Mouse (Mus musculus) myocyte (in vitro differentiated cells): ENCODE results near the gene Pnma5. TPM values are rescaled to one million over a fixed set of nuclear protein-coding genes. Genes with fewer than 3 reads are reported as not detected.

Experiments used
- H3K27me3 ChIP-seq: one replicate; pipeline ENCODE4 v1.6.1; 2011; ENCODE audit not compliant: control insufficient read depth, insufficient read depth, insufficient read length
- H3K36me3 ChIP-seq: one replicate; pipeline ENCODE4 v1.6.1; 2011; ENCODE audit not compliant: control insufficient read depth, insufficient read depth
- H3K4me2 ChIP-seq: one replicate; pipeline ENCODE4 v1.6.1; 2011; ENCODE audit warnings: low read depth, control low read depth
- H3K4me3 ChIP-seq: one replicate; pipeline ENCODE4 v1.5.1; 2011; ENCODE audit warnings: mild to moderate bottlenecking, control low read depth, moderate library complexity
- H3K79me2 ChIP-seq: one replicate; pipeline ENCODE4 v1.6.1; 2011; ENCODE audit not compliant: control insufficient read depth, insufficient read depth
- H3ac ChIP-seq: one replicate; pipeline ENCODE4 v1.6.1; 2011; ENCODE audit not compliant: control insufficient read depth, insufficient read length
- CEBPB ChIP-seq: IDR thresholded peaks from 2 replicates; pipeline ENCODE4 v1.6.1; 2011; ENCODE audit warnings: mild to moderate bottlenecking, moderate library complexity; ENCODE audit not compliant: poor library complexity, insufficient read depth, severe bottlenecking
- E2F4 ChIP-seq: IDR thresholded peaks from one replicate; pipeline ENCODE4 v1.6.1; 2011; ENCODE audit warnings: mild to moderate bottlenecking, control low read depth, moderate library complexity; ENCODE audit not compliant: insufficient read depth
- MAX ChIP-seq: IDR thresholded peaks from one replicate; pipeline ENCODE4 v1.6.1; 2011; ENCODE audit warnings: low read depth, mild to moderate bottlenecking, control low read depth
- MYOD1 ChIP-seq, 3 experiments: IDR thresholded peaks; one replicate each; pipeline ENCODE4 v1.6.1; 2011; ENCODE audit warnings: control low read depth in 2 of 3, low read depth in 2 of 3, mild to moderate bottlenecking in 2 of 3, moderate library complexity in 1 of 3; ENCODE audit not compliant: insufficient read length in 2 of 3, control insufficient read depth in 1 of 3
- MYOG ChIP-seq, 3 experiments: IDR thresholded peaks; one replicate each; pipeline ENCODE4 v1.6.1; 2011; ENCODE audit warnings: control low read depth in 2 of 3, low read depth in 2 of 3, mild to moderate bottlenecking in 2 of 3; ENCODE audit not compliant: insufficient read length in 2 of 3, control insufficient read depth in 1 of 3, insufficient read depth in 1 of 3
- POLR2A ChIP-seq: IDR thresholded peaks from one replicate; pipeline ENCODE4 v1.6.1; 2011; ENCODE audit warnings: low read depth, mild to moderate bottlenecking, control low read depth, moderate library complexity; ENCODE audit not compliant: insufficient read length
- POLR2AphosphoS2 ChIP-seq: IDR thresholded peaks from one replicate; pipeline ENCODE4 v1.6.1; 2011; ENCODE audit warnings: low read depth, control low read depth; ENCODE audit not compliant: insufficient read length
- REST ChIP-seq: IDR thresholded peaks from one replicate; pipeline ENCODE4 v1.6.1; 2011; ENCODE audit warnings: mild to moderate bottlenecking, control low read depth, moderate library complexity; ENCODE audit not compliant: insufficient read depth, insufficient read length
- SRF ChIP-seq: IDR thresholded peaks from one replicate; pipeline ENCODE4 v1.6.1; 2011; ENCODE audit warnings: low read depth; ENCODE audit not compliant: control insufficient read depth, insufficient read length
- TCF12 ChIP-seq: IDR thresholded peaks from one replicate; pipeline ENCODE4 v1.6.1; 2011; ENCODE audit warnings: mild to moderate bottlenecking, control low read depth; ENCODE audit not compliant: poor library complexity, insufficient read depth, severe bottlenecking
- TCF3 ChIP-seq: IDR thresholded peaks from one replicate; pipeline ENCODE4 v1.6.1; 2011; ENCODE audit warnings: low read depth, control low read depth; ENCODE audit not compliant: insufficient read length
- USF1 ChIP-seq: IDR thresholded peaks from one replicate; pipeline ENCODE4 v1.6.1; 2011; ENCODE audit warnings: low read depth, mild to moderate bottlenecking, control low read depth, moderate library complexity
- polyA plus RNA-seq: library from polyadenylated mRNA; unstranded; fragments of >200 nt; fragmentation: generic; extraction: Trizol; gene quantifications from one replicate; pipeline ENCODE4 v1.2.1, GENCODE M21; 2012; ENCODE audit warnings: missing spikeins

Pnma5 gene
- polyA plus RNA-seq, 1 experiment = 0.07 TPM

GRCm38 (mm10) chrX:73062323-73062722 lies 25.4 kb upstream of the Pnma5 start:
- Histone ChIP-seq H3K4me3 (no peak overlapping the region), H3ac (no peak overlapping the region), H3K4me2 (no peak overlapping the region), H3K27me3 (peaks cover 21% of the 10 kb centered on the region), H3K36me3 (no peaks in the 10 kb centered on the region), H3K79me2 (no peaks in the 10 kb centered on the region)
- TF ChIP-seq TCF12 (no peak), CEBPB (no peak), REST (no peak), POLR2AphosphoS2 (no peak), MAX (no peak), USF1 (no peak), E2F4 (no peak), SRF (no peak), MYOG (IDR thresholded peaks at IDR 0.05; ENCODE audit: control insufficient read depth in 1 of 3, insufficient read depth in 1 of 3, insufficient read length in 2 of 3, low read depth in 2 of 3) (no peak), TCF3 (no peak), MYOD1 (IDR thresholded peaks at IDR 0.05; ENCODE audit: control insufficient read depth in 1 of 3, insufficient read length in 2 of 3, low read depth in 2 of 3) (no peak), POLR2A (no peak)

- H3ac ChIP-seq = no peak overlapping the region
- no peak for TF ChIP-seq REST
- TF ChIP-seq POLR2AphosphoS2 = no peak
- TF ChIP-seq CEBPB = no peak
- TF ChIP-seq USF1 = no peak
- no peaks in the 10 kb centered on the region for H3K79me2 ChIP-seq
- no peaks in the 10 kb centered on the region for H3K36me3 ChIP-seq
- H3K27me3 ChIP-seq = peaks cover 21% of the 10 kb centered on the region
- no peak overlapping the region for H3K4me3 ChIP-seq
- no peak overlapping the region for H3K4me2 ChIP-seq
Measured at GRCm38 (mm10) chrX:73061528-73061927, 24.6 kb upstream of the Pnma5 start.

DNA sequence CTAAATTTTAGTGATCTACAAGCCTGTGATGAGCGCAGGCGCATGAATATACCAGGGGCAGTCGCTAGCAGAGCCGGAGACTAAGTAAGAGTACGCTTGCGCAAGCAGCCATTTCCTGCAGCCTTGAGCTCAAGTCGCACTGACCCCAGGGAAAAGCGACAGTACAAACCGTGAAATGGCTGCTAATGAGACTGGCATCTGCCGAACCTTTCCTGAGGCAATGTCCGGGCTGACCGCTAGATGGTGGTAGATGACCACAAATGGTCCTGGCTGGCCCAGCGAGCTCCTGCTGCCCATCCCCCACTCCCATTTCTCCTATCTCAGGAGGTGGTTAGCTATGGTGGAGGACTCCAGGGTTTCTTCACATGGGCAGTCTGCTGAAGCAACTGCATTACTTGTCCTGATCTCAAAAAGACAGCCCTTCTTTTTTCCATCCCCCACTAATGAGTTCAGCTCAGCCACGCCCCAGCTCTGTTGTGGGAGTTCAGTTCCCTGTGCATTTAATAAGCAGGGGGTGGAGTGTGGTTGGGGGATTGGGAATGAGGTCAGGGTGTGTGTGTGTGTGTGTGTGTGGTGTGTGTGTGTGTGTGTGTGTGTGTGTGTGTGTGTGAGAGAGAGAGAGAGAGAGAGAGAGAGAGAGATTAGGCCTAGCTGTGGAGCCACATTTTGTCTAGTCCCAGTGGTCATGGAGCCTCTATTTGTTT lies 17.1 kb upstream of the Pnma5 start:
- H3K4me3 ChIP-seq = no peak overlapping the region
- no peak for TF ChIP-seq TCF3
- TF ChIP-seq TCF12 = no peak
- TF ChIP-seq MYOG (IDR thresholded peaks at IDR 0.05; ENCODE audit: control insufficient read depth in 1 of 3, insufficient read depth in 1 of 3, insufficient read length in 2 of 3, low read depth in 2 of 3) = no peak
- TF ChIP-seq E2F4 = no peak
- no peak for TF ChIP-seq CEBPB

DNA sequence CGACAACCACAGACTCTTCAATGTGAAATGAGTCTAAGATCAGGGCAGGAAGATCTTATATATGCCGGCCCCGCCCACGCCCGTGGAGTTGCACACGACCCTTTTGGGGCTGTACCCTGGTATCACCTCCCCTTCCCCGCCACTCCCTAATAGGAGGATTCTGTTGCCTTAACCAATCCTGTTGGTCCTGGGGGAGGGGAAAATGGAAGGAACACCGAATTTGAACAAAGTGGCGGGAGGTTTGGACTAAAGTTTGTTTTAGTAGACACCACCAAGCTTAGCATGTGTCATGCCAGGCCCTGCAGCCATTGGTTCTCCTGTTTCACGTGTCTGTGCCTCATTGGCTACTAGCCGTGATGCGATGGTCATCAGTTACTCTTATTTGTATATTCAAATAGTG lies 2.8 kb upstream of the Pnma5 start:
- TF ChIP-seq MYOG (IDR thresholded peaks at IDR 0.05; ENCODE audit: control insufficient read depth in 1 of 3, insufficient read depth in 1 of 3, insufficient read length in 2 of 3, low read depth in 2 of 3) (no peak), USF1 (no peak), POLR2AphosphoS2 (no peak), POLR2A (no peak)
- Histone ChIP-seq H3K79me2 (no peaks in the 10 kb centered on the region), H3K4me2 (no peak overlapping the region), H3K4me3 (no peak overlapping the region), H3K36me3 (no peaks in the 10 kb centered on the region), H3K27me3 (no peaks in the 10 kb centered on the region), H3ac (no peak overlapping the region)

More for the DNA sequence above, 17.1 kb upstream of the Pnma5 start:
- H3K36me3 ChIP-seq = no peaks in the 10 kb centered on the region
- H3K4me2 ChIP-seq = peak overlapping the region; percentile 22
- H3K79me2 ChIP-seq = no peaks in the 10 kb centered on the region
- H3ac ChIP-seq = no peak overlapping the region
- no peaks in the 10 kb centered on the region for H3K27me3 ChIP-seq

DNA sequence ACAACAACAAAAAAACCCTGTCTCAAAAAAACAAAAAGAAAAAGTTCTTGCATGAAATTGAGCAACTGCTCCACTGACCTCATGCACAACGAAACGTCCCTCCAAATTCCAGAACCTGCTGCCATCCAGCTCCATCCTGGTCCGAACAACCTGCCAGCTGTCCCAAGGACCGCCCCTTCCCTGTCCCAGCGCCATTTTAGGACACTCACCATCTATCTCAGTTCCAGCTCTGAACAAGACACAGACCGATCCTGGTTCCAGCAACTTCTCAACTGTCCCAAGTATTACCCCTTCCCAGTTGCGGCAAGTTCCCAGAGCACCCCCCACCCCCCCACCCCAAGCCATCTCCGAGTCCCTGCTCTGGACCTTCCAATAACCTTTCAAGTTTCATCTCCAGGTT lies 1.9 kb upstream of the Pnma5 start:
- Histone ChIP-seq H3ac (no peak overlapping the region), H3K79me2 (no peaks in the 10 kb centered on the region), H3K4me3 (no peak overlapping the region), H3K4me2 (no peak overlapping the region), H3K36me3 (no peaks in the 10 kb centered on the region), H3K27me3 (no peaks in the 10 kb centered on the region)
- TF ChIP-seq TCF3 = no peak
- TF ChIP-seq USF1 = no peak
- TF ChIP-seq POLR2AphosphoS2 = no peak
- no peak for TF ChIP-seq TCF12
- TF ChIP-seq MYOG (IDR thresholded peaks at IDR 0.05; ENCODE audit: control insufficient read depth in 1 of 3, insufficient read depth in 1 of 3, insufficient read length in 2 of 3, low read depth in 2 of 3) = no peak
- no peak for TF ChIP-seq MAX
- TF ChIP-seq E2F4 = no peak
- TF ChIP-seq POLR2A = no peak
- TF ChIP-seq CEBPB = no peak
- TF ChIP-seq MYOD1 (IDR thresholded peaks at IDR 0.05; ENCODE audit: control insufficient read depth in 1 of 3, insufficient read length in 2 of 3, low read depth in 2 of 3) = no peak
- TF ChIP-seq SRF = no peak
- TF ChIP-seq REST = no peak
